Mouse (Mus musculus) adrenal gland, postnatal 10 days (tissue): ENCODE data around the gene Luc7l3. TPM values are rescaled to one million over a fixed set of nuclear protein-coding genes. Genes with fewer than 3 reads are reported as not detected.
A peak's percentile ranks its signal among the peaks of the same experiment; 100 is the strongest.

Experiments
- DNase-seq: peaks from one replicate; pipeline ENCODE4 v3.0.0; 2021; ENCODE audit warnings: mixed read lengths
- long read RNA-seq, 2 experiments: library from polyadenylated mRNA; stranded (forward); transcript quantifications; one replicate each; pipeline ENCODE4 v2.0.0; 2021
- total RNA-seq, 2 experiments: library from RNA; stranded (reverse); gene quantifications; 2 replicates each; pipeline ENCODE4 v1.2.3; 2021

The Luc7l3 gene
- total RNA-seq: 10 to 100 TPM; 48.8 to 77.4 TPM
- long read RNA-seq, experiment 1, partial matches to known transcripts: 27 of 37 reads
- long read RNA-seq, experiment 1, other reads (novel, unspliced or antisense): 6 of 37 reads
- long read RNA-seq, experiment 2, transcript Luc7l3-203 (11 exons, 2,050 nt): major isoform, 6 of 14 reads
- long read RNA-seq, experiment 2, partial matches to known transcripts: 2 of 14 reads
- long read RNA-seq, experiment 2, other reads (novel, unspliced or antisense): 3 of 14 reads

GRCm38 (mm10) chr11:94321931-94322400 lies at the start of gene Luc7l3:
Gene Luc7l3, minus strand, starts transcription at chr11:94321988.
- DNase-seq: peak; percentile 98

DNA sequence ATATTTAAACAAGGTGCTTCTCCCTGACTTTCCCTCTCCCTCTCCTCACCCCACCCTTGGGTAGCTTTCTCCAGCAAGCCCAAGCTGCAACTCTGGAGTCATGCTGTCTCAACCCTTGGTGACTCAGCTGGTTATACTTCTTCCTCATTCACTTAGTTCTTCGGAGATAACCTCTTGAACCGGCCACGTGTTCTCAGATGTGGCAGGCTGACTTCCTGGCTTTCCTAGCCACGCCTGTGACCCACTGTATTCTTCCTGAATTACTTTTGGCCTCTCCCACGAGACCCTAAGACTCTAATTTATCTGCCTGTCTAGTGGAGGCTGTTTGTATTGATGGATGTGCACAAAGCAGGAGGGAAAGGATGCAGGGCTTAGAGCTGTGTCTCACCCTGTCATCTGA lies 49.0 kb upstream of the Luc7l3 start:
- no peak for DNase-seq

DNA sequence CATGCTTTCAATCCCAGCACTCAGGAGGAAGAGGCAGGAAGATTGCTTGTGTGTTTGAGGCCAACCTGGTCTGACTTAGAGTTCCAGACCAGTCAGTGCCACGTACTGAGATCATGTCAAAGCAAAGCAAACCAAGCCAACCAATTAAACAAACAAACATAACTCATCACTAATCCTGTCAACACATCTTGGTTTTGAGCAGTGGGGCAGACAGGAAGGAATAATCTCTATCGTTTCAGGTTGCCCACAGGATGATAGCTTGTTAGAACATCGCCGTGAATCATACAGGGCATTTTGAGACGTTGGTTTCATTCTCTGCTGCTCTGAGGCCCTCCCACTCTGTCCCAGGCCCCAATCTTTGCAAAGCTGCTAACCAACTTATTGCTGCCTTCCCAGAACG lies 48.2 kb upstream of the Luc7l3 start:
- DNase-seq: no peak

GRCm38 (mm10) chr11:94365340-94365739 lies 43.6 kb upstream of the Luc7l3 start:
- DNase-seq: no peak

- no peak for DNase-seq
Observed at GRCm38 (mm10) chr11:94363690-94364089, 41.9 kb upstream of the Luc7l3 start.

GRCm38 (mm10) chr11:94362101-94362500 lies 40.3 kb upstream of the Luc7l3 start:
- DNase-seq: no peak

DNA sequence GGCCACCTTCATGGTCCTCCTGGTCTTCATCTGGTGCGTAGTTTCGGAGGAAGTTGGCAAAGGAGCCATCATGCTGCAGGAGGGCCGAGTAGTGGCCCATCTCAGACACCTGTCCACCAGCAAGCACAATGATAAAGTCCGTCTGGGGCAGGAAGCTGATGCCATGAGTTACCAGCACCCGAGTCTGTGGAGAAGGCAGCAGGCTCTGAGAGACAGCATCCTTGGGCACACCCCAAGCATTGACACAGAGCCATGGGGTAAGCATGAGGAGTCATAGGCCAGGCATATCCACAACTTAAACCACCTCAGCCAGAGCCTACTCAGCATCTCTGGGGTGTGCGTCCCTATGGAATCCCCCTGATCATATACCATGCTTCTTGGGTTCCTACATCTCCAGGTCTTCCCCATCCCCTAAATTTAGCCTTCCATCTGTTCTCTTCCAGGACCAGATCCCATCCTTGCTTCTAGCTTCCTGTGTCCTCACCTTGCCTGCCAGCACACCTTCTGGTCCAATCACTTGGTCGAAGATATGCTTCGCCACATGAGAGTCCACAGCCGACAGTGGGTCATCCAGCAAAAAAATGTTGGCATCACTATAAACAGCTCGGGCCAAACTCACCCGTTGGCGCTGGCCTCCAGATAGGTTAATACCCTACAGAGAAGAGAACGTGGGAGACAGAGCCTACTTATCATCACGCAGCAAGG lies 39.5 kb upstream of the Luc7l3 start:
- DNase-seq: no peak

- DNase-seq: no peak
Observed at GRCm38 (mm10) chr11:94359168-94359567, 37.4 kb upstream of the Luc7l3 start.

- no peak for DNase-seq
Observed at GRCm38 (mm10) chr11:94355521-94356217, 33.9 kb upstream of the Luc7l3 start.

DNA sequence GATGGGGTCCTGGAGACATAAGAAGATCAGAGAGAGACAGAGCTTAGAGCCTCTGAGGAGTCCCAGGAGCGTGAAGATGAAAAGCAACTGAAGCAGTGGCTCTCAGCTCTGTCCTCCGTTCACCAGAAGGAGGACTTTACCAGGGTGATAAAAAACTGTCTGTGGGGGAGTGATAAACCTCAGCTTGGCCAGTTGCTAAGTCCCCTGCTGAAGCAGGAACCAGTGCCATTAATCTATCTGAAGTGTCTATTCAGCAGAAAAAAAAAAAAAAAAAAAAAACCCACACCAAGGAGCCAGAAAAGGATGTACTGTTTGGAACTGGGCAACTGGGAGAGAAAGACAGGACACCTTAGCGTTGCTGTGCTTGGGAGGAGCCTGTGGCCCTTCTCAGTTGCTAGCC lies 29.3 kb upstream of the Luc7l3 start:
- no peak for DNase-seq

GRCm38 (mm10) chr11:94350337-94350736 lies 28.5 kb upstream of the Luc7l3 start:
- no peak for DNase-seq

- no peak for DNase-seq
Observed at GRCm38 (mm10) chr11:94349839-94350238, 28.1 kb upstream of the Luc7l3 start.

GRCm38 (mm10) chr11:94347063-94347575 lies 25.3 kb upstream of the Luc7l3 start:
- no peak for DNase-seq

- DNase-seq: peak; percentile 72
Observed at GRCm38 (mm10) chr11:94346611-94347010, 24.8 kb upstream of the Luc7l3 start.

DNA sequence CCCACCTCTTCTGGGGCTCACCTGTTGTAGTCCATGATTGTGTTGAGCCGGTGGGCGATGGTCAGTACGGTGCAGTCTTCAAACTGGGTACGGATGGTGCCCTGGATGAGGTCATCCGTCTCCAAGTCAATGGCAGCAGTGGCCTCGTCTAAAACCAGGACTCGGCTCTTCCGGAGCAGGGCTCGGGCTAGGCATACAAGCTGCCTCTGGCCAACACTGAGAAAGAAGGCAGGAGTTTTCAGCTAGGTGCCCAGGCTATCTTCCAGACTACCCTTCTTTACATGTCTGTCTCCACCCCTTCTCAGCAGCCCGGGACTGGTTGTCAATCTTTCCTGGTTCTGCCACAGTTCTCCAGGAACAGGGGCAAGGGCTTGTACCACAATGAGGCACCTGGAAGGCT lies 24.1 kb upstream of the Luc7l3 start:
- no peak for DNase-seq

DNA sequence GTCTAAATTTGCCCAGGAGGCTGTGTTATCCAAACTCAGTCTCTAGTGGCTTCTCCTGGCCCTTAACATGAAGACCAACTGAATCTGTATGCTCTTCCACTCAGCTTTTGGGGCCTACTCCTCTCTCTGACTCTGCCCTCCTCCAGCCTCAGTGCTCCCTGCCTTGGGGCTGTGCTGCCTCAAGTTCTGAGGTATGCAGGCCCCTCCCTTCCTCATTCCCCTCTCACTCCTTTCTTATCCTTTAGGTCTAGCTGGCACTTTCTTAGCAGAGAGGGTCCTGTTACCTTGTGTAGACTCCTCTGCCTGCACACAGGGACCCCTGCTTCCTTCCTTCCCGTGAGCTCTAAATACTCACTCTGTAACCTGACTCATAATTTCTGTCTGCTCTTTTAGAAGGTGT lies 22.7 kb upstream of the Luc7l3 start:
- no peak for DNase-seq

DNA sequence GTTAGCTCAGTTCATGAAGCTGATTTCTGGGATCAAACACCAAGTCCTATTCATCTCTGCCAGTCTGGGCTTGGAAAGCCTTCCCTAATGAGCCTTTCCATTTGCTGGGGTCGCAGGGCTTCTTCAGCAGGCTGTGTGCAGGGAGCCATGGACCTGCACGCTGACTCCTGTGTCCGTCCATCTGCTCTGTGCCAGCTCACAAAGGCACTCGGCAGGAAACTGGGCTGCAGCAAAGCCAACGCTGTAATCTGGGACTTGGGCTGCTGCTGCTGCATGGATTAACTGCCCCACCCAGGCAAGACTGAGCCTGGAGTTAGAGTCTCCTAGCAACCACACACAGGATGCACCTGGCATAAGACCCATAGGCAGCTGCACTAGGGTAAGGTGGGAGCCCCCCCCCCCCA lies 22.2 kb upstream of the Luc7l3 start:
- no peak for DNase-seq

DNA sequence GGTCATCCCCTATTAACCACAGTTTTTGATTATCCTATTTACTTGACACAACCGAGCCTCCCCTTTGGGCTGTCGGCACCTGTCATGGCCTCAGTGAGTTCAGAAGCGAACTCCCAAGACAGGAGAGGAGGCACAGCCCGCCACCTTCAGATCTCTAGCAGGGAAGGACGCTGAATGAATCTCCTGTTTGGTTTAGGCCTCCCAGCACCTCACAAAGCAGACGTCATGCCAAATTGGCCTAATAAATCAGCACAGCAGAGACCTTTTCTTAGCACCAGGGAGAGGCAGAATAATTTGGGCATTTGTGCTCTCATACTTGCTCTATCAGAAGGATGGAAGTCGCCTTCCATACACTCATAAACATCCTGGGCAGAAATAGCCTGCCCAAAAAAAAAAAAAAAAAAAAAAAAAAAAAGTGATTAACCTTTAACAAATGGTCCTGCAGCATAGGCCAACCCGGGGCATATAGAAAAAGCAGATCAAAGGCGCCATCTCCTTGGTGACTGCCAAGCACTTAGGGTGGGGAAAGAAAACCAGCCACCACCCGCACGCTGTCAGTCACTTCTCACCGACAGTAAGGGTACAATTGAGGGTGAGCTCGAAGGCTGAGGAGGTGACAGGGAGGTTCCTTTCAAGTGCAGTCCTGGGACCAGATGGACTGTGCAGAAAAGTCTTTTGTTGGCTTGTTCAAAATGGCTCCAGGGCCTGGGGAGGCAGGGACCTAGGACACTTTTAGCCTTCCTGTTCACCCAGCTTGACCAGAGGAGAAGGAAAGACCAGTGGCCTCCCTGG lies 20.5 kb upstream of the Luc7l3 start:
- no peak for DNase-seq

DNA sequence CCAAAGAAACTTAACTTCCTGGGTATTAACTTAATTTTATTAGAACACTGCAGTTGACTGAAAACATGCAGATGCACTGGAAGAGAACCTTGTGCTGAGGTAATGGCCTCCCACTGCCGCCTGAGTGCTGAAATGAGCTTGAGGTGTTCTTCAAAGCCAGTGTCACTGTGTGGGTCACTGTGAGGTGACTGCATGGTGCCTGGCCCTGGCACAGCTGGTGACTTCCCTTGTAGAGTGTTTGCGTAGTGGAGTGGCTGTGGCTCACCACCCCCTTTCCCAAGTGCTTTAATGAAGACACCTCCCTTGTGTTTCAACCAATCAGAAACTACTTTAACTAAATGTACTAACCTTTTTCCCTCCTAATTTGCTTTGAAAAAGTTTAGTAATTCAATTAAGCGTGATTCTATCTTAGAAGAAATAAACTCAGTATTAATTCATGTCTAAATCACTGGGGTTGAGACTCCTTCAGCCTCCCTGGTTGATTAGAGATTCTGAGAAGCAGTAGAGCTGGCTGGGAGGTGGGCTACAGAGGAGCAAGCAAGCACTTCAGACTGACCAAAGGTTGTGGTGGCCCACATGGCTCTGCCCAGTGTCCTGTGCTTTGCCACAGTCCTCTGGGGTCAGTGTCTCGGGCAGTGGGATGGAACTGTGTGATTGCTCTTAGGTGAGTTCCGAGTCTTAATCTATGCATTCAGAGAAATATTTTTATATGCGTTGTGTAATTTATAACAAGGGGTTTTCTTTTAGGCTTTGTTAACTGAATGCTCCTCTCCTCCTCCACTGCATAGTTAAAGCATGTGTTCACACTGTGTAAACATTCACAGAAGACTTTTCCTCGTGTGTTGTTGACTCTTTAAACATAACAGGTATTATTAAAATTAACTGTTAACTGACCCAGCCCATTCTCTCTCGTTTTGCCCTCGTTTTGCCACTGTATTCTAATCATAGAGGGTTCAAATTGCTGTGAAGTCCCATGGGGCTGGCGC lies 19.5 kb upstream of the Luc7l3 start:
- no peak for DNase-seq

DNA sequence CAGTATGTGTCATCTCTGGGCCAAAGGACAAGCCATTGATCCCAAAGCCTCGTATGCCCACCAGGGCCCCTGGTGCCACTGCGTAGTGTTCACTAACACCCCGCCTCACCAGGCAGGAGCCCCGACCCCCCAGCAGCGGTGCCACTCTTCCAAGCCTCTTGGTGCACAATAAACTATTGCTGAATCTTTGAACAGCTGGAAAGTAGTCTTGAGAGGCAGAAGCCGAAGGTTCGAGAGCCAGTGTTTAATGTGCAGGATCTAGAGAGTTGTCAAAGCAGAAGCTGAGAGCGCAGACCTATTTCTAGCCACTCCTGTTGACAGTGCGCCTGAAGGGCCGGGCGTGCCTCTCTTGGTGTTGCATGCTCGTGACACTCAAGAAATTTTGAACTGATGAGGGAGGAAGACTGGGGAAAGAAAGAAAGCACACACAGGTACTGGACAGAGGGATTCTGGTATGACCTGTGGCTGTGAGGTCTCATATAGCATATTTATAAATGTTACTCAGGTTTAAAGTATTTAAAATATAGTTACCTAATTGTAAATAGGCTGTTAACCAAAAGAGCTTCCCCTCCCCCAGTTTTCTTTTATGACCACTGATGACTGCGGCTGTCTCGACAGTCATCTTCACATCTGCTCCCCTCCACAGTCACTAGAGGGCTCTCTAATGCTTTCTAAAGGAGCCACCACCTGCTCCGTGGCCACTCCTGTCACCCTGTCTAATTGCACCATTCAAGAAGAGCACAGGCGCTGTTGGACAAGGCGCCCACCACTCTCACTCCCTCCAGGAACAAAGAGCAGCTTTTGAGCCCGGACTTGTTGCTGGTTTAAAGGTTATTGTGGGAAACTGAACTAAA lies 18.2 kb upstream of the Luc7l3 start:
- DNase-seq: peak; percentile 67
